Mouse (Mus musculus): Measurements from ENCODE around the gene Ngdn.

The Ngdn gene

GRCm38 (mm10) chr14:54999868-55000267 lies 15.4 kb upstream of the Ngdn start:
- DNase-seq = peak in 1 of 2 experiments; percentile 22

DNA sequence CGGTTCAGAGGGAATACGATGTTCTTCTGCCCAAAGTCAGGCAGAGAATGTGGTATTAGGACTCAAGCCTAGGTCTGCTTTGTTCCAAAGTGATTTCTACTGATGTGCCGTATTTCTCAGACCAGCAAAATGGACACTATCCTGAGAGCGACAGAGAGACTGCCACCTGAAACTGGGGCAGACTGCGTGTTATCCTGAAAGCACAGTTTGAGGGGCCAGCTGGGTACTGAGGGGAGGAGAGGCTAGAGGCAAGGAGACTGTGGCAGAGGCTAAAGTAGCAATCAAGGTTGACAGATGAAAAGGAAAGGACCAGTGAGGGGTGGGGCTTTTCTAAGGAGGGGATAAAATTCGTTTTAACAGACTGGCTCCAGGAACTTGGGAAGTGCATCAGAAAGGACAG lies 14.4 kb upstream of the Ngdn start:
- DNase-seq = no peak

- no peak for DNase-seq
Measured at GRCm38 (mm10) chr14:55001446-55001845, 13.8 kb upstream of the Ngdn start.

DNA sequence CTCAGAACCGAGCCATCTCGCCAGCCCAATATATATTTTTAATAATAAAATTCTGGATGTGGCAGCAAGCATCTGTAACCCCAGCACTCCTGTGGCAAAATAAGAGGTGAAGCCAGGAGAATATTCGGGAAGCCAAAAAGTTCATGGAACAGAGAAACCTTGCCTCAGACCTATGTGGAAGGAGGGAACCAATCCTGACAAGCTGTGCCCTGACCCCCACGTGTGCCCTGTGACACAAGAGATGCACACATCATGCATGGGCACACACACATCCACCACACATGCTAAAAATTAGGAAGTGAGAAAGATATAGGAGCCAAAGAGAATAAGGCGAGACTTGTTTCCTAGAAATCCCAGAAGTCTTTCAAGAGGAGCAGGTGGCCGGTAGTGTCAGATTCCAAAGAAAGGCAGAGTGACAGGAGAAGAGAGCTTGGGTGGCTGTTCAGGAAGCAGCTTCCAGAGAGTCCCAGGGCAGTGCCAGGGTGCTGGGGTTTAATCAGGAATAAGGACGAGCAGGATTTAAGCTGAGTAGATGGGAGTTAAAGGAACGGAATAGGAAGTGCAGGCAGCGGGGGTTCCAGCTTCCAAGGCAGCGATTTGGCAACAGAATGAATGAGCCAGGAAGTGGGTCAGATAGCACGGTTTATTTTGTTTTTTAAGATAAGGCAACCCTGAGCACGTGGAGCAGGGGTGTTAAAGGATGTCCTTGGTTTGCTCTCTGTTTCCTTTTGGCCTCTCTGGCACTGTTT lies 13.1 kb upstream of the Ngdn start:
- no peak for DNase-seq

DNA sequence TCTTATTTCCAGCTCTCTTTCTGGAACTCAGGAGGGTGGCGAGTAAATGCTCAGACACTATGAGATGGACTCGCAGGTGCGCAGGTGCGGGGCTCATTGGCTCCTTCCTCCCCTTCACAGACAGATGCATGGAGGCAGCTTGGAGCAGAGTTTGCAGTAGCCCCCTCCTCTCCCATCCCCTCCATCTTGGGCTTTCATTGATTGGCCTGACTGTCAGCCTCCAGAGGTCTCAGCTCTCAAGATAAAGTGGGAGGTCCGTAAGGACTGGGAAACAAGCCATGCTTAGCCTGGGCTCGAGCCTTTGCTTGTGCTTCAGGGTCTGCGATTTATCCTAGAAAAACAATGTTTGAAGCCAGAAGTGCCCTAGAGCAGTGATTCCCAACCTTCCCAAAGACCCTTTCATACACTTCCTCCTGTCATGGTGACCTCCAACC lies 12.6 kb upstream of the Ngdn start:
- DNase-seq = no peak

DNA sequence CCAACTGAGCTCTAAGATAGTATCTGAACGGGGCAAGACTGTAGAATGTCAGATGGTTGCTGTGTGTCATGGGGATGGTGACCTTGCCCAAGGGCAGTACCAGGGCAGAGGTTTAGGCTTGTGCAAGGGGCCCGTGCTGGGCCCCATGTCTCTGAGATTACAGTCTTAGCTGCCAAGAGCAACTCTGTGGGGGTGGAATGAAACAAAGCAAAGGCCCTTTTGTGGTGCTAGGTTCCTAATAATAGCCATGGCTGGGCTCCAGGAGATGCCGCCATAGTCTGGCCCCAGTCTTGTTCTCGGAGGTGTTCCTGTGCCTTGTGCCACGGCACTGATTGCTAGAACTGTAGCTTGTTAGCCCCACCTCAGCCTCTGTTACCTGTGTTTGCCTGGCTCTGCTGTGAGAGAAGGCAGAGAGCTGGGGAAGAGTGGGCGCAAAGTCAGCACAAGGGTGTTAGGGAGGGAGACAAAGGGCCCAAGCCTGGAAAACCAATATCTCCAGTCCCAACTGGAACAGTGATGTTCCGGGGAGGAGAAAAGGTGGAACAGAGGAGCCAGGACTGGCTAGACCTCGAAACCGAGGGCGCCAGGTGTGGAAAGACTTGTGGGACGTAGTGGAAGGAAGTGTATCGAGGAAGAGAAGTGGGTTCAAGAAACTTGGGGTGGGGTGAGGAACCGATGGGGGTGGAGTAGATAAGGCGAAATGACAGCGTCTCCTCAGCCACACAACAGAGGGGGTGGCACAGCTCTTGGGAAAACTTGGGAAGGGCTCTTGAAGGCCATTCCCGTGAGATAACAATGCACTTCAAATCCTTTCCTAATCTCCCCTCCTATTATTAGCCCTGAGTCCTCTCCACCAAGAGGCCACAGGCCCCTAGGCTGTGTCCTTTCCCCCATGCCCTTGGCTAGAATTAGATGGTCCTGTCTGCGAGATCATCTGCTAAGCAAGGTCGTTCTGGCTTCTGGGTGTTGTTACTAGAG lies 11.1 kb upstream of the Ngdn start:
- peak; percentile 37 to 46 for DNase-seq

GRCm38 (mm10) chr14:55005506-55005905 lies 9.7 kb upstream of the Ngdn start:
- no peak for DNase-seq

- peak; percentile 61 to 76 for DNase-seq
Measured at GRCm38 (mm10) chr14:55005967-55006366, 9.3 kb upstream of the Ngdn start.

- no peak for DNase-seq
Measured at GRCm38 (mm10) chr14:55006541-55006940, 8.7 kb upstream of the Ngdn start.

- DNase-seq = no peak
Measured at GRCm38 (mm10) chr14:55007120-55007908, 7.9 kb upstream of the Ngdn start.

DNA sequence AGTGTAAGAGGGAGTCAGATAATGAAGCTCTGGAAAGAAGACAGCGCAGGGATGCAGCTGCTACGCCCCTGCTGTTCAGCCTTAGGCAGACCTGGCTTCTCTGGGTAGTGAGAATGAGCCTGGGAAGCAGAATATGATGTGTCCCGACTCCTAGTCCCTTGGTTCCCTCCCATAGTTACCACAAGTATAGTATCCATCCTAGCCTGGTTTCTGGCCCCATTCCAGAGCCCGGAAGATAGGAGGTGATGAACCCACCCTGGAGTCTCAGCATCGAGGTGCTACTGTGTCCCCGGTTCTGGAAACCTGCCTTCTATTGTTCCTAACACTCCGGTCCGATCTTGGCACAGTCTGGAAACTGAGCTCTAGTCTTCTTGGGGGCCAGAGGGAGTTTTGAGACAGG lies 6.8 kb upstream of the Ngdn start:
- no peak for DNase-seq

DNA sequence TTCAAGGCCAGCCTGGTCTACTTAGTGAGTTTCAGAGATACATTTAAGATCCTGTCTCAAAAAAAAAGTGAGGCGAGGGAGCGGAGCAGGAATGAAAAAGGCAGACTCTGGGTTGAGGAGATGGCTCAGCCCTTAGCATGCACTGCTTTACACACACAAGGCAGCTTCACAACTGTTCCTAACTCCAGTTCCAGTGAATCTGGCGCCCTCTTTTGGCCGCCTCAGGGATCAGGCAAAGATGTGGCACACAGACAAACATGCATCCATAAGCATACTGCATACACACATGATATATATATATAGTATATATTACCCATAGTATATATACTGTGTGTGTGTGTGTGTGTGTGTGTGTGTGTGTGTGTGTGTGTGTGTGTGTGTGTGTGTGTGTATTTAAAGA lies 4.1 kb upstream of the Ngdn start:
- DNase-seq = peak; percentile 49

GRCm38 (mm10) chr14:55014591-55014990 lies 663 bp upstream of the Ngdn start:
- DNase-seq = no peak

DNA sequence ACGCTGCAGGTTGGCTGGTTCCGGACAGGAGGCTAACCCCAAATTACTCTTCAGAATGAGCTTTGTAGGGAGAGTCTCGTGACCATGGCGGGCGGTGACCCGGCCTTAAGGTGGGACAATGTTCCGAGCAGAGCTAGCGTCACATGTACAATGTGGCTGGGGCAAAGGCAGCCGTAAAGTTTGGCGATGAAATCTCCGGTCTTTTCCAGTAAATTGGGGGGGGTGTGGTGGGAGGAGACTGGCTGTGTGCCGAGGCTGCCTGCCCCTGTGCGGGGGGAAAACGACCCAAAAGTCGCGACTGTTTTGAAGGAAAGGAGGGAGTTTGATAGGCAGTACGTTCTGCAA lies 485 bp downstream of the Ngdn start:
- peak; percentile 53 to 59 for DNase-seq

DNA sequence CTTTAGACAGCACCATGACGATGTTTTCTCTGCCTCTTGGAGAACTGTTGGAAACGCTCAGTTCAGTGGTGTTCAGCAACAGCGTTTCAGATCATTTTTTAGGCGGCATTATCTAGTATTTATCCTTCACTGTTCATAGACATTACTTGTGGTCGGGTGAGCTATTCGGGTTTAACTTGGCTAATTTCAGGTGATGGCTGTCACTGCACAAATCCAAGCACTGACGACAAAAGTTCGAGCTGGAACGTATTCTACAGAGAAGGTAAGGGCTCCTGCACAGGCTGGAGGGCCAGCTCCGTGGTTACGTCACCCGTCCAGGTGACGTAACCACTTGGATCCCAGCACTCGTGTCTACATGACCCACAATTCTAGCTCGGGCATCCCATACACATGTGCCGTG lies 1.6 kb downstream of the Ngdn start:
- DNase-seq = no peak

DNA sequence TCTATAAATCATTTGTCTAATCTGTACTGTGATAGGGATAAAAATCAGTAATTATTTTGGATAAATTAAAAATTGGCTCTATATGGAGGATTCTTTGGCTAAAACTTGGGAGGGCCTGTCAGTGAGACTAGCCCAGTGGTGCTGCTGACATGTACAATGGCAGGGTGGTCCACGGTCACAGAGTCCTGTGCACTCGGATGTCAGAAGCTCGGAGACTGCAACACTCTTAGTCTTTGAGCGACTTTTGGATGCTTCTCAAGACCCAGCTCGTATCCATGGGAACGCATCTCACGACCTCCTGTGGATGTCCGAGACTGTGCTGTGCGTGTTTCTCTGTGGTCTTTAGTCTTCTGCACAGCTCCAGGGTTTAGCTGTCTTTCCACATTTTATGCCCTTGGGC lies 5.1 kb downstream of the Ngdn start:
- no peak for DNase-seq

DNA sequence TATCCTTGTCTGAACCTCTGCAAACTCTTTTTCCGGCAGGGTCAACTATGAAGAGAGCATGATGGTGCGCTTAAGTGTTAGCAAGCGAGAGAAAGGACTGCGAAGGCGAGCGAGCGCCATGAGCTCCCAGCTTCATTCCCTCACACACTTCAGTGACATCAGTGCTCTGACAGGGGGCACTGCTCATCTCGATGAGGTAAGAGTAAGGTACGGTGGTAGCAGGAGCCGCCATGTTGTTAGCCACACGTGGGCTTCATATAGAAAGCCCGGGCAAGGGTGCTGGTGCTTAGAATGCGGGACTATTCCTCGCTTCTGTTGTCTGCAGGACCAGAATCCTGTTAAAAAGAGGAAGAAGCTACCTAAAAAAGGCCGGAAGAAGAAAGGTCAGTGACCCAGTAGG lies 7.8 kb downstream of the Ngdn start:
- DNase-seq = no peak

DNA sequence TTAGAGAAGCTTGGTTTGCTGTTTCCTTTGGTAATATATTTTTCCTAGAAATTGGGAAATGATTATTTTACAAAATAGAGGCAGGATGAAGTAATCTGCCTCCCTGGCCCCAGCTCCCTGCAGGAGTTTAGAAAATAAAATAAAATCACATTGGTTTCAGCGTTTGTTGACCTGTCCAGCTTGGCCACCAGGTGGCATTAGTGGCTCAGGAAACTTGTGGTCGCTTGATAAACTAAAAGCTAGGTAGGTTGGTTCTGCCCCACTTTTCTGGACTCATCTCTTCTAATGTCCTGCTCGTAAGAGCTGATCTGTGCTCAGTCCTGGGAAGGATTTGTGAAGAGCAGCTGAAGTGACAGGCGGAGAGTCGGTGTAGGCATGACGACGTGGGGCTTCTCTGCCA lies 9.0 kb downstream of the Ngdn start:
- DNase-seq = peak; percentile 87

DNA sequence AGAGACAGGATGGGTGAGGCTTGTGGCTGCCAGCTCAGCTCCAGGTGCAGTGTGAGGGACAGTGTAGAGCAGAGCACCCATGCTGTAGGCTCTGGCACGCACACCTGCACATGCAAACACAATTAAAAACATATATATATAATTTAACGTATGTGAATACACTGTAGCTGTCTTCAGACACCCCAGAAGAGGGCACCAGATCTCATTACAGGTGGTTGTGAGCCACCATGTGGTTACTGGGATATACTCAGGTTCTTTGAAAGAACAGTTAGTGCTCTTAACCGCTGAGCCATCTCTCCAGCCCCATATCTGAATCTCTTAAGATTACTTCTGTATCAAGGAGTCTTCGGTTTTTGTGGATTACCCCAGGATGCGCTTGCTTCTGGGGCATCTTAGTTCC lies 10.3 kb downstream of the Ngdn start:
- DNase-seq = no peak

DNA sequence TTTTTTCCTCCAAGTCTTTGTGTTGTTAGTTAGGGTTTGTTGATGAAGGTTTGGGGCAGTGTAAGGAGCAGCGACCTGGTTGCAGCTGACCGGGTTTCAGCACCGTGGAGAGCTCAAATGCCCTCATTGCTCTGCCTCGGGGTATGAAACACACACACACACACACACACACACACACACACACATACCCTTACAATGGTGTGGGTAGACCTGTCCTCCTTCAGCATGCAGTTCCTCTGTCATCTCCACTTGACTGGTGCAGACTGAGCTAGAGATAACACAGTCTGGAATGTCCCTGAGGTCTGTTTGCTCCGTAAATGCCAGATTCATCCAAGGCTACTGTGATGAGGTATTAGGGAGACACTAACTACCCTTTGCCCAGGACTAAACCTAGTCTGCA lies 12.0 kb downstream of the Ngdn start:
- no peak for DNase-seq

GRCm38 (mm10) chr14:55027653-55028052 lies 12.4 kb downstream of the Ngdn start:
- DNase-seq = peak; percentile 72 to 84

- peak; percentile 69 to 76 for DNase-seq
Measured at GRCm38 (mm10) chr14:55028333-55028835, 13.1 kb downstream of the Ngdn start.
